Mouse (Mus musculus): ENCODE measurements around the gene Gm29609.
"Not testable (repeated sequence)": the region's sequence is repeated elsewhere in the genome, so short reads cannot be mapped to it uniquely, and the experiment has no call there.

Gene Gm29609

GRCm38 (mm10) chr5:31179766-31180630, at the start of gene Gm29609, which contains the start of gene Gtf3c2:
Gm29609 (minus strand) TSS chr5:31179911.
Gtf3c2 (minus strand) TSS chr5:31180144.
- DNase-seq (ENCODE audit: low spot score in 2 of 2) = peak; percentile 85 to 94

- no peak for DNase-seq (ENCODE audit: low spot score in 2 of 2)
Observed at GRCm38 (mm10) chr5:31226641-31227040, 46.9 kb upstream of the Gm29609 start.

GRCm38 (mm10) chr5:31222696-31223095, 43.0 kb upstream of the Gm29609 start:
- no peak for DNase-seq (ENCODE audit: low spot score in 2 of 2)

- DNase-seq (ENCODE audit: low spot score in 2 of 2) = peak in 1 of 2 experiments; percentile 37
Observed at GRCm38 (mm10) chr5:31221304-31221945, 41.7 kb upstream of the Gm29609 start.

GRCm38 (mm10) chr5:31220448-31221303, 41.0 kb upstream of the Gm29609 start, which contains the start of gene Ppm1g:
Ppm1g (minus strand) TSS chr5:31220687.
- DNase-seq (ENCODE audit: low spot score in 2 of 2) = peak; percentile 98 to 99

- DNase-seq (ENCODE audit: low spot score in 2 of 2) = peak in 1 of 2 experiments; percentile 66
Observed at GRCm38 (mm10) chr5:31219911-31220447, 40.3 kb upstream of the Gm29609 start.

GRCm38 (mm10) chr5:31219474-31219873, 39.8 kb upstream of the Gm29609 start:
- DNase-seq (ENCODE audit: low spot score in 2 of 2) = no peak

GRCm38 (mm10) chr5:31219070-31219469, 39.4 kb upstream of the Gm29609 start:
- DNase-seq (ENCODE audit: low spot score in 2 of 2) = no peak

- no peak for DNase-seq (ENCODE audit: low spot score in 2 of 2)
Observed at GRCm38 (mm10) chr5:31218294-31218693, 38.6 kb upstream of the Gm29609 start.

GRCm38 (mm10) chr5:31216554-31216953, 36.8 kb upstream of the Gm29609 start:
- DNase-seq (ENCODE audit: low spot score in 2 of 2) = not testable (repeated sequence)

- DNase-seq (ENCODE audit: low spot score in 2 of 2) = no peak
Observed at GRCm38 (mm10) chr5:31204421-31204820, 24.7 kb upstream of the Gm29609 start.

GRCm38 (mm10) chr5:31203866-31204265, 24.2 kb upstream of the Gm29609 start:
- DNase-seq (ENCODE audit: low spot score in 2 of 2) = no peak

- DNase-seq (ENCODE audit: low spot score in 2 of 2) = no peak
Observed at GRCm38 (mm10) chr5:31202933-31203332, 23.2 kb upstream of the Gm29609 start.

- peak; percentile 84 to 93 for DNase-seq (ENCODE audit: low spot score in 2 of 2)
Observed at GRCm38 (mm10) chr5:31201742-31202590, 22.3 kb upstream of the Gm29609 start, which contains the start of gene Zfp513. Zfp513 (minus strand) TSS chr5:31202303.

GRCm38 (mm10) chr5:31201042-31201741, 21.5 kb upstream of the Gm29609 start:
- no peak for DNase-seq (ENCODE audit: low spot score in 2 of 2)

- DNase-seq (ENCODE audit: low spot score in 2 of 2) = no peak
Observed at GRCm38 (mm10) chr5:31200327-31200768, 20.6 kb upstream of the Gm29609 start.

- no peak for DNase-seq (ENCODE audit: low spot score in 2 of 2)
Observed at GRCm38 (mm10) chr5:31199893-31200292, 20.2 kb upstream of the Gm29609 start.

- DNase-seq (ENCODE audit: low spot score in 2 of 2) = no peak
Observed at GRCm38 (mm10) chr5:31199321-31199892, 19.7 kb upstream of the Gm29609 start.

GRCm38 (mm10) chr5:31198616-31199320, 19.1 kb upstream of the Gm29609 start:
- DNase-seq (ENCODE audit: low spot score in 2 of 2) = no peak

All from cerebellum, postnatal 4 days (tissue).